Mouse (Mus musculus): ENCODE results near the gene Lrrc75a. TPM values are rescaled to one million over a fixed set of nuclear protein-coding genes. Genes with fewer than 3 reads are reported as not detected.

Gene Lrrc75a
- total and polyA plus RNA-seq, 3 experiments, result 7.0 to 8.9 TPM; not detected in 1

GRCm38 (mm10) chr11:62560463-62561016 lies 87.8 kb downstream of the Lrrc75a start:
- Histone ChIP-seq H3K4me1 (ENCODE audit: control insufficient read depth in 1 of 2, insufficient read depth in 2 of 2, low read length in 2 of 2) (peaks cover 7 to 15% of the 10 kb centered on the region in 2 experiments; a peak in 3 of 4 replicates), H3K9me3 (replicated peaks; ENCODE audit: insufficient read depth, low read length) (no peaks in the 10 kb centered on the region), H3K27me3 (ENCODE audit: control insufficient read depth in 1 of 2, insufficient read depth in 2 of 2, low read length in 2 of 2) (no peaks in the 10 kb centered on the region), H3K4me3 (ENCODE audit: control insufficient read depth in 1 of 2, insufficient read depth in 1 of 2, low read depth in 2 of 2, low read length in 2 of 2) (no peak overlapping the region), H3K79me2 (ENCODE audit: control insufficient read depth, insufficient read depth, low read length, poor library complexity) (no peaks in the 10 kb centered on the region), H3K27ac (ENCODE audit: control insufficient read depth, low read depth, low read length) (no peak overlapping the region), H3K36me3 (ENCODE audit: control insufficient read depth in 1 of 2, insufficient read depth in 2 of 2, low read length in 2 of 2) (peaks cover 0 to 10% of the 10 kb centered on the region in 2 experiments; a peak in 2 of 4 replicates), H3K9ac (ENCODE audit: control insufficient read depth, low read depth, low read length, poor library complexity, severe bottlenecking) (no peak overlapping the region)
- DNase-seq (ENCODE audit: low read depth, low spot score), result no peak
- TF ChIP-seq E2F4 (IDR thresholded peaks at IDR 0.05; ENCODE audit: borderline replicate concordance, low read depth, low read length) (no peak), MEF2A (IDR thresholded peaks at IDR 0.05; ENCODE audit: extremely low read depth, insufficient replicate concordance, low read depth, low read length, poor library complexity, severe bottlenecking) (no peak), MXI1 (IDR thresholded peaks at IDR 0.05; ENCODE audit: low read depth, low read length) (no peak), USF2 (IDR thresholded peaks at IDR 0.05; ENCODE audit: borderline replicate concordance in 1 of 2, insufficient read depth in 1 of 2, low read depth in 1 of 2, low read length in 2 of 2) (no peak), UBTF (IDR thresholded peaks at IDR 0.05; ENCODE audit: borderline replicate concordance, insufficient read depth, low read depth, low read length) (no peak), POLR2AphosphoS2 (IDR thresholded peaks at IDR 0.05; ENCODE audit: low read length) (no peak), USF1 (IDR thresholded peaks at IDR 0.05; ENCODE audit: low read depth, low read length) (no peak), SMC3 (IDR thresholded peaks at IDR 0.05; ENCODE audit: low read depth, low read length) (no peak), MYB (IDR thresholded peaks at IDR 0.05; ENCODE audit: low read depth, low read length) (no peak), JUND (IDR thresholded peaks at IDR 0.05; ENCODE audit: low read depth, low read length) (no peak), RAD21 (IDR thresholded peaks at IDR 0.05; ENCODE audit: low read depth, low read length) (no peak), POLR2A (IDR thresholded peaks at IDR 0.05; ENCODE audit: control insufficient read depth in 1 of 2, insufficient read depth in 1 of 2, low read depth in 1 of 2, low read length in 2 of 2, poor library complexity in 1 of 2) (no peak), SIN3A (IDR thresholded peaks at IDR 0.05; ENCODE audit: low read length) (no peak), MAZ (IDR thresholded peaks at IDR 0.05; ENCODE audit: low read depth, low read length) (no peak), ZC3H11A (IDR thresholded peaks at IDR 0.05; ENCODE audit: low read depth, low read length) (no peak), ZMIZ1 (IDR thresholded peaks at IDR 0.05; ENCODE audit: low read depth, low read length) (no peak)

- Histone ChIP-seq H3K27ac (ENCODE audit: control insufficient read depth, low read depth, low read length) (peak overlapping the region; percentile 36; the same call in 1 of the 2 replicates), H3K4me3 (ENCODE audit: control insufficient read depth in 1 of 2, insufficient read depth in 1 of 2, low read depth in 2 of 2, low read length in 2 of 2) (no peak overlapping the region), H3K9ac (ENCODE audit: control insufficient read depth, low read depth, low read length, poor library complexity, severe bottlenecking) (peak overlapping the region; percentile 42), H3K9me3 (replicated peaks; ENCODE audit: insufficient read depth, low read length) (no peaks in the 10 kb centered on the region), H3K27me3 (ENCODE audit: control insufficient read depth in 1 of 2, insufficient read depth in 2 of 2, low read length in 2 of 2) (no peaks in the 10 kb centered on the region), H3K79me2 (ENCODE audit: control insufficient read depth, insufficient read depth, low read length, poor library complexity) (peaks cover 3% of the 10 kb centered on the region; the same call in 1 of the 2 replicates), H3K4me1 (ENCODE audit: control insufficient read depth in 1 of 2, insufficient read depth in 2 of 2, low read length in 2 of 2) (peaks cover 7 to 21% of the 10 kb centered on the region in 2 experiments; a peak in 3 of 4 replicates), H3K36me3 (ENCODE audit: control insufficient read depth in 1 of 2, insufficient read depth in 2 of 2, low read length in 2 of 2) (peaks cover under 1 to 17% of the 10 kb centered on the region in 2 experiments; a peak in 2 of 4 replicates)
- DNase-seq (ENCODE audit: low read depth, low spot score), result peak; percentile 65
- TF ChIP-seq MAX (IDR thresholded peaks at IDR 0.05; ENCODE audit: low read length) (no peak), MAZ (IDR thresholded peaks at IDR 0.05; ENCODE audit: low read depth, low read length) (no peak), NELFE (IDR thresholded peaks at IDR 0.05; ENCODE audit: low read depth, low read length) (no peak), USF1 (IDR thresholded peaks at IDR 0.05; ENCODE audit: low read depth, low read length) (peak; percentile 79), JUND (IDR thresholded peaks at IDR 0.05; ENCODE audit: low read depth, low read length) (no peak), CHD2 (IDR thresholded peaks at IDR 0.05; ENCODE audit: low read length) (no peak; the same call in none of the 2 replicates), TCF12 (IDR thresholded peaks at IDR 0.05; ENCODE audit: low read depth, low read length) (no peak), RAD21 (IDR thresholded peaks at IDR 0.05; ENCODE audit: low read depth, low read length) (no peak), ZMIZ1 (IDR thresholded peaks at IDR 0.05; ENCODE audit: low read depth, low read length) (no peak), ELF1 (IDR thresholded peaks at IDR 0.05; ENCODE audit: low read depth, low read length) (no peak), POLR2AphosphoS5 (IDR thresholded peaks at IDR 0.05; ENCODE audit: borderline replicate concordance, low read depth, low read length) (no peak), RCOR1 (IDR thresholded peaks at IDR 0.05; ENCODE audit: low read depth, low read length) (no peak), POLR2AphosphoS2 (IDR thresholded peaks at IDR 0.05; ENCODE audit: low read length) (no peak), BHLHE40 (IDR thresholded peaks at IDR 0.05; ENCODE audit: borderline replicate concordance, low read depth, low read length) (no peak), MEF2A (IDR thresholded peaks at IDR 0.05; ENCODE audit: extremely low read depth, insufficient replicate concordance, low read depth, low read length, poor library complexity, severe bottlenecking) (no peak), ZC3H11A (IDR thresholded peaks at IDR 0.05; ENCODE audit: low read depth, low read length) (no peak), UBTF (IDR thresholded peaks at IDR 0.05; ENCODE audit: borderline replicate concordance, insufficient read depth, low read depth, low read length) (no peak), MYC (IDR thresholded peaks at IDR 0.05; ENCODE audit: low read depth, low read length) (no peak), GABPA (IDR thresholded peaks at IDR 0.05; ENCODE audit: low read depth, low read length) (peak; percentile 66; the same call in 1 of the 2 replicates), TAL1 (IDR thresholded peaks at IDR 0.05; ENCODE audit: low read length) (no peak), CHD1 (IDR thresholded peaks at IDR 0.05; ENCODE audit: low read depth, low read length) (no peak)
Measured at GRCm38 (mm10) chr11:62558961-62559646, 89.2 kb downstream of the Lrrc75a start.
